Mouse (Mus musculus): Measurements from ENCODE around the gene Mettl1.
"Not testable (repeated sequence)": the region's sequence is repeated elsewhere in the genome, so short reads cannot be mapped to it uniquely, and the experiment has no call there.

Gene Mettl1

GRCm38 (mm10) chr10:127069281-127070189 is 28.3 kb downstream of the Mettl1 start:
- no peak for DNase-seq

- peak; percentile 43 to 55 for DNase-seq
Measured at GRCm38 (mm10) chr10:127070190-127071121, 29.2 kb downstream of the Mettl1 start, which contains the start of gene Tspan31. TSS of gene Tspan31 (minus strand) at chr10:127070264.

GRCm38 (mm10) chr10:127071203-127071602 is 30.0 kb downstream of the Mettl1 start:
- no peak for DNase-seq

GRCm38 (mm10) chr10:127072270-127072669 is 31.1 kb downstream of the Mettl1 start:
- DNase-seq: not testable (repeated sequence)

GRCm38 (mm10) chr10:127072969-127073368 is 31.8 kb downstream of the Mettl1 start:
- DNase-seq: not testable (repeated sequence)

- DNase-seq: no peak
Measured at GRCm38 (mm10) chr10:127073981-127074380, 32.8 kb downstream of the Mettl1 start.

- peak; percentile 80 to 86 for DNase-seq
Measured at GRCm38 (mm10) chr10:127075080-127075479, 33.9 kb downstream of the Mettl1 start, which contains the start of gene Agap2. TSS of gene Agap2 (plus strand) at chr10:127075284.

- DNase-seq: no peak
Measured at GRCm38 (mm10) chr10:127075651-127076050, 34.4 kb downstream of the Mettl1 start.

GRCm38 (mm10) chr10:127076082-127076481 is 34.9 kb downstream of the Mettl1 start:
- DNase-seq: peak; percentile 53 to 71

GRCm38 (mm10) chr10:127077515-127077914 is 36.3 kb downstream of the Mettl1 start:
- DNase-seq: no peak

- no peak for DNase-seq
Measured at GRCm38 (mm10) chr10:127078001-127078676, 36.9 kb downstream of the Mettl1 start.

- DNase-seq: no peak
Measured at GRCm38 (mm10) chr10:127078677-127079575, 37.7 kb downstream of the Mettl1 start.

GRCm38 (mm10) chr10:127079665-127080391 is 38.6 kb downstream of the Mettl1 start:
- no peak for DNase-seq

GRCm38 (mm10) chr10:127080901-127081780 is 39.9 kb downstream of the Mettl1 start:
- no peak for DNase-seq

GRCm38 (mm10) chr10:127081996-127082620 is 40.9 kb downstream of the Mettl1 start:
- no peak for DNase-seq

- DNase-seq: no peak
Measured at GRCm38 (mm10) chr10:127083292-127083914, 42.2 kb downstream of the Mettl1 start.

- no peak for DNase-seq
Measured at GRCm38 (mm10) chr10:127083915-127084306, 42.7 kb downstream of the Mettl1 start.

GRCm38 (mm10) chr10:127085052-127085451 is 43.8 kb downstream of the Mettl1 start:
- DNase-seq: no peak

- no peak for DNase-seq
Measured at GRCm38 (mm10) chr10:127085633-127086032, 44.4 kb downstream of the Mettl1 start.

Measured in thymus, adult 18-20 months (tissue).